Mouse (Mus musculus) myocyte (in vitro differentiated cells): Measurements from ENCODE around the gene Qsox1. TPM values are rescaled to one million over a fixed set of nuclear protein-coding genes. Genes with fewer than 3 reads are reported as not detected.

Experiments
- H3K27me3 ChIP-seq: one replicate; pipeline ENCODE4 v1.6.1; 2011; ENCODE audit not compliant: control insufficient read depth, insufficient read depth, insufficient read length
- H3K36me3 ChIP-seq: one replicate; pipeline ENCODE4 v1.6.1; 2011; ENCODE audit not compliant: control insufficient read depth, insufficient read depth
- H3K4me2 ChIP-seq: one replicate; pipeline ENCODE4 v1.6.1; 2011; ENCODE audit warnings: low read depth, control low read depth
- H3K4me3 ChIP-seq: one replicate; pipeline ENCODE4 v1.5.1; 2011; ENCODE audit warnings: mild to moderate bottlenecking, control low read depth, moderate library complexity
- H3K79me2 ChIP-seq: one replicate; pipeline ENCODE4 v1.6.1; 2011; ENCODE audit not compliant: control insufficient read depth, insufficient read depth
- H3ac ChIP-seq: one replicate; pipeline ENCODE4 v1.6.1; 2011; ENCODE audit not compliant: control insufficient read depth, insufficient read length
- CEBPB ChIP-seq: IDR thresholded peaks from 2 replicates; pipeline ENCODE4 v1.6.1; 2011; ENCODE audit warnings: mild to moderate bottlenecking, moderate library complexity; ENCODE audit not compliant: poor library complexity, insufficient read depth, severe bottlenecking
- E2F4 ChIP-seq: IDR thresholded peaks from one replicate; pipeline ENCODE4 v1.6.1; 2011; ENCODE audit warnings: mild to moderate bottlenecking, control low read depth, moderate library complexity; ENCODE audit not compliant: insufficient read depth
- MAX ChIP-seq: IDR thresholded peaks from one replicate; pipeline ENCODE4 v1.6.1; 2011; ENCODE audit warnings: low read depth, mild to moderate bottlenecking, control low read depth
- MYOD1 ChIP-seq, 3 experiments: IDR thresholded peaks; one replicate each; pipeline ENCODE4 v1.6.1; 2011; ENCODE audit warnings: control low read depth in 2 of 3, low read depth in 2 of 3, mild to moderate bottlenecking in 2 of 3, moderate library complexity in 1 of 3; ENCODE audit not compliant: insufficient read length in 2 of 3, control insufficient read depth in 1 of 3
- MYOG ChIP-seq, 3 experiments: IDR thresholded peaks; one replicate each; pipeline ENCODE4 v1.6.1; 2011; ENCODE audit warnings: control low read depth in 2 of 3, low read depth in 2 of 3, mild to moderate bottlenecking in 2 of 3; ENCODE audit not compliant: insufficient read length in 2 of 3, control insufficient read depth in 1 of 3, insufficient read depth in 1 of 3
- POLR2A ChIP-seq: IDR thresholded peaks from one replicate; pipeline ENCODE4 v1.6.1; 2011; ENCODE audit warnings: low read depth, mild to moderate bottlenecking, control low read depth, moderate library complexity; ENCODE audit not compliant: insufficient read length
- POLR2AphosphoS2 ChIP-seq: IDR thresholded peaks from one replicate; pipeline ENCODE4 v1.6.1; 2011; ENCODE audit warnings: low read depth, control low read depth; ENCODE audit not compliant: insufficient read length
- REST ChIP-seq: IDR thresholded peaks from one replicate; pipeline ENCODE4 v1.6.1; 2011; ENCODE audit warnings: mild to moderate bottlenecking, control low read depth, moderate library complexity; ENCODE audit not compliant: insufficient read depth, insufficient read length
- SRF ChIP-seq: IDR thresholded peaks from one replicate; pipeline ENCODE4 v1.6.1; 2011; ENCODE audit warnings: low read depth; ENCODE audit not compliant: control insufficient read depth, insufficient read length
- TCF12 ChIP-seq: IDR thresholded peaks from one replicate; pipeline ENCODE4 v1.6.1; 2011; ENCODE audit warnings: mild to moderate bottlenecking, control low read depth; ENCODE audit not compliant: poor library complexity, insufficient read depth, severe bottlenecking
- TCF3 ChIP-seq: IDR thresholded peaks from one replicate; pipeline ENCODE4 v1.6.1; 2011; ENCODE audit warnings: low read depth, control low read depth; ENCODE audit not compliant: insufficient read length
- USF1 ChIP-seq: IDR thresholded peaks from one replicate; pipeline ENCODE4 v1.6.1; 2011; ENCODE audit warnings: low read depth, mild to moderate bottlenecking, control low read depth, moderate library complexity
- polyA plus RNA-seq: library from polyadenylated mRNA; unstranded; fragments of >200 nt; fragmentation: generic; extraction: Trizol; gene quantifications from one replicate; pipeline ENCODE4 v1.2.1, GENCODE M21; 2012; ENCODE audit warnings: missing spikeins

Gene Qsox1
- polyA plus RNA-seq, 1 experiment, result 101 TPM

- H3K36me3 ChIP-seq, result no peaks in the 10 kb centered on the region
- H3ac ChIP-seq, result no peak overlapping the region
- no peaks in the 10 kb centered on the region for H3K79me2 ChIP-seq
- H3K4me2 ChIP-seq, result peak overlapping the region; percentile 80
- TF ChIP-seq MYOG (IDR thresholded peaks at IDR 0.05; ENCODE audit: control insufficient read depth in 1 of 3, insufficient read depth in 1 of 3, insufficient read length in 2 of 3, low read depth in 2 of 3) (no peak), USF1 (no peak), REST (no peak), CEBPB (no peak), POLR2AphosphoS2 (no peak), E2F4 (no peak), TCF12 (no peak), MAX (no peak), MYOD1 (IDR thresholded peaks at IDR 0.05; ENCODE audit: control insufficient read depth in 1 of 3, insufficient read length in 2 of 3, low read depth in 2 of 3) (no peak), SRF (no peak), TCF3 (no peak), POLR2A (no peak)
- no peak overlapping the region for H3K4me3 ChIP-seq
- peaks cover 74% of the 10 kb centered on the region for H3K27me3 ChIP-seq
These were observed 70.0 kb downstream of the Qsox1 start for GRCm38 (mm10) chr1:155742411-155743363.

DNA sequence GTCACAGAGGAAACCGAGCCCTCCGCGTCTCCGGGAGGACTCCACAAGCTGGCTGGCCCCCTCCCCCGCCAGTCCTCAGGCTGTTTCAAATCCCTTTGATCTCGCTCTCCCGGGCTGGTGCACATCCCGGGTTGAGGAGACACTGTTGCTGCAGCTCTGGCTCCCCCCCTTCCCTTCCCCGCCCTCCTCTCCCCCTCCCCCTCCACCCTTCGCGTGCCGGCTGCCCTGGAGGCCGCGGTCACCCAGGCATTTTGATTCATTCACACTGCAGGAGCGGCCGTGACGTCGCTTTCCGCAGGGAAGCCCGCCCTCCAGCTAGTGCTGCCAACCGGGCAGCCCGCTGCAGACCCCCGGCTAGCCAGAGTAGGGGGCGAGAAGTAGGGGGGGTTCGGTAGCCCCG lies 70.7 kb downstream of the Qsox1 start:
- Histone ChIP-seq H3K79me2 (no peaks in the 10 kb centered on the region), H3ac (no peak overlapping the region), H3K4me2 (peak overlapping the region; percentile 80), H3K36me3 (no peaks in the 10 kb centered on the region), H3K27me3 (peaks cover 81% of the 10 kb centered on the region), H3K4me3 (no peak overlapping the region)
- no peak for TF ChIP-seq CEBPB
- TF ChIP-seq TCF3, result no peak
- TF ChIP-seq MYOG (IDR thresholded peaks at IDR 0.05; ENCODE audit: control insufficient read depth in 1 of 3, insufficient read depth in 1 of 3, insufficient read length in 2 of 3, low read depth in 2 of 3), result no peak
- TF ChIP-seq MYOD1 (IDR thresholded peaks at IDR 0.05; ENCODE audit: control insufficient read depth in 1 of 3, insufficient read length in 2 of 3, low read depth in 2 of 3), result no peak
- no peak for TF ChIP-seq POLR2AphosphoS2
- no peak for TF ChIP-seq MAX
- TF ChIP-seq POLR2A, result no peak
- TF ChIP-seq SRF, result no peak
- TF ChIP-seq E2F4, result no peak
- TF ChIP-seq REST, result no peak
- no peak for TF ChIP-seq TCF12
- no peak for TF ChIP-seq USF1

DNA sequence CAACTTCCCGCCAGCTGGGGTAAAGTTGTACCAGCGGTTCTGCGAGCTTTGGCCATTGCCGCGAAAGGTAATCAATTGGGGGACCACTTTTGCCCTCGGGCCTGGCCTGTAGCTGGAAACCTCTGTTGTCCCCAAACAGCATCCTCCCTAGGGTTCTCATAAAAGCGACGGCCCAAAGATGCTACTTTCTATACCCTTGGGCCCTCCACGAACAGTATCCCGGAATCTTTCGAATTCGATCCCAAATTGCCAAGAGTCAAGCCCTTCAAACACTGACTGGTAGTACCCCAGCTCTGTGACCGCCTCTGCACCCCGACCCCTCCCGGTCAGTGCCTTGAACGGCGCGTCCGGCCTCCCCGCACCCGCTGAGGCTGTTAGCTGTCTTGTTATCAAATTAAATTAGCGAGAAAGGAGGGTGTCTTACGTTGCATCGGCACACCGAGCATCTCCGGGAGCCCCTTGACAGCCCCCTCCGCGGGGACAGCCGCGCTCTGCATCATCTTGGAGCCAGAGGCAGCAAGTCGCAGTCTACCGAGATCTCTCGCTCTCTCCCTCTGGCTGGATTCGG lies 71.2 kb downstream of the Qsox1 start:
- H3K36me3 ChIP-seq, result no peaks in the 10 kb centered on the region
- TF ChIP-seq CEBPB, result no peak
- TF ChIP-seq TCF3, result no peak
- no peak for TF ChIP-seq E2F4
- TF ChIP-seq REST, result no peak
- no peak for TF ChIP-seq MYOG (IDR thresholded peaks at IDR 0.05; ENCODE audit: control insufficient read depth in 1 of 3, insufficient read depth in 1 of 3, insufficient read length in 2 of 3, low read depth in 2 of 3)
- TF ChIP-seq USF1, result no peak

DNA sequence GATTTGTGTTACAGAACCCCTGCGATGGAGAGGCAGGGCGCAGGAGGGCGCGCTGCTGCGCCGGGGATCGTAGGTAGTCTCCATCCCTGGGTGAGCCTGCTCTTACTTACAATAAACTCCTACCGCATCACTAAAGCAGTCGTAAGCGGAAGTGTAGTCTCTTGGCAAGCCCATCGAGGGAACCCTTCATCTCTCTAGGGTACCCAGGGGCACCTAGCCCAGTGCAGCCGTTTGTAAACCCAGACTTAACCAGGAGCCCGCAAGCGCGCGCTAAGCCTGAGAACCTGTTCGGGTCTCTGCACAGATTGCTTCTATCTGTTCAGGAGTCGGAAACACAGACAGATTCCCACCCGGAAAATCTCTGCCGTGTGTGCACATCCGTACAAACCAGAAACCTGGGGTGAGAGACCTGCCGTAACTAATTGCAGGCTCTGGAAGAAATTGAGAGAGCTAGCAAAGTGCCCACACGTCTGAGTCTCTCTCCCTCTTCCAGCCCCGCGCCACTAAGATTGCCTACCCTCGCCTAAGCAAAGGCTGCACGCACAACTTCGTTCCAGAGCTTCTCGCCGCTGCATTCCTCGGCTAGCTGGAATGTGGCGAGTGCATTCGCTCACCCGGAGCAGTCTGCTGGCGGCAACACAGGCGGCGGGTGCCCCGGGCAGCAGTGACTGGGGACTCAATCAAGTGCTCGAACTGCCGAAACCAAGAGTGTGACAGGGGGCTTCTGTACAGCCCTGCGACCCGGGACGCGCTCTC lies 71.9 kb downstream of the Qsox1 start:
- TF ChIP-seq MYOG (IDR thresholded peaks at IDR 0.05; ENCODE audit: control insufficient read depth in 1 of 3, insufficient read depth in 1 of 3, insufficient read length in 2 of 3, low read depth in 2 of 3) (no peak), SRF (no peak), E2F4 (no peak), MYOD1 (IDR thresholded peaks at IDR 0.05; ENCODE audit: control insufficient read depth in 1 of 3, insufficient read length in 2 of 3, low read depth in 2 of 3) (no peak), TCF3 (no peak), POLR2A (no peak), REST (no peak), POLR2AphosphoS2 (no peak), CEBPB (no peak), TCF12 (no peak), MAX (no peak), USF1 (no peak)
- H3ac ChIP-seq, result no peak overlapping the region
- H3K27me3 ChIP-seq, result peaks cover 85% of the 10 kb centered on the region
- H3K36me3 ChIP-seq, result no peaks in the 10 kb centered on the region
- H3K4me2 ChIP-seq, result peak overlapping the region; percentile 80
- H3K4me3 ChIP-seq, result no peak overlapping the region
- no peaks in the 10 kb centered on the region for H3K79me2 ChIP-seq

More for the DNA sequence above, 71.2 kb downstream of the Qsox1 start:
- no peak overlapping the region for H3ac ChIP-seq
- peak overlapping the region; percentile 80 for H3K4me2 ChIP-seq
- peaks cover 85% of the 10 kb centered on the region for H3K27me3 ChIP-seq
- H3K4me3 ChIP-seq, result no peak overlapping the region
- no peaks in the 10 kb centered on the region for H3K79me2 ChIP-seq
